Mouse (Mus musculus): ENCODE measurements around the gene Fibcd1. TPM values are rescaled to one million over a fixed set of nuclear protein-coding genes. Genes with fewer than 3 reads are reported as not detected.
A peak's percentile ranks its signal among the peaks of the same experiment; 100 is the strongest.

Gene Fibcd1
- 0.51 and 0.54 TPM in 2 replicates for polyA plus RNA-seq (2012; rRNA removed)

GRCm38 (mm10) chr2:31845896-31846691, at the start of gene Fibcd1:
Gene Fibcd1 (minus strand): TSS chr2:31846005.
- Histone ChIP-seq H3K4me1 (ENCODE audit: control insufficient read depth, insufficient read depth, low read length) (peaks cover 26% of the 10 kb centered on the region), H3K27ac (ENCODE audit: control insufficient read depth, insufficient read depth, low read depth, low read length) (no peak within 1 kb of the TSS)

GRCm38 (mm10) chr2:31894221-31894870, 48.5 kb upstream of the Fibcd1 start:
- Histone ChIP-seq H3K4me1 (ENCODE audit: control insufficient read depth, insufficient read depth, low read length) (no peaks in the 10 kb centered on the region), H3K36me3 (ENCODE audit: control insufficient read depth, insufficient read depth, low read length) (no peaks in the 10 kb centered on the region), H3K27me3 (ENCODE audit: control insufficient read depth, insufficient read depth, low read length) (no peaks in the 10 kb centered on the region), H3K4me3 (ENCODE audit: control insufficient read depth, low read depth, low read length) (no peak overlapping the region), H3K27ac (ENCODE audit: control insufficient read depth, insufficient read depth, low read depth, low read length) (peak overlapping the region; percentile 33; the same call in 1 of the 2 replicates)
- TF ChIP-seq CTCF (IDR thresholded peaks at IDR 0.05; ENCODE audit: control insufficient read depth, insufficient read depth, insufficient replicate concordance, low read depth, low read length) (no peak), POLR2A (IDR thresholded peaks at IDR 0.05; ENCODE audit: control insufficient read depth, low read depth, low read length) (no peak)

More at GRCm38 (mm10) chr2:31845896-31846691, at the start of gene Fibcd1:
- Histone ChIP-seq H3K27me3 (ENCODE audit: control insufficient read depth, insufficient read depth, low read length) (no peaks in the 10 kb centered on the region), H3K4me3 (ENCODE audit: control insufficient read depth, low read depth, low read length) (peak within 1 kb of the TSS; percentile 65), H3K36me3 (ENCODE audit: control insufficient read depth, insufficient read depth, low read length) (no peaks in the 10 kb centered on the region)
- no peak for TF ChIP-seq CTCF (IDR thresholded peaks at IDR 0.05; ENCODE audit: control insufficient read depth, insufficient read depth, insufficient replicate concordance, low read depth, low read length)
- no peak for TF ChIP-seq POLR2A (IDR thresholded peaks at IDR 0.05; ENCODE audit: control insufficient read depth, low read depth, low read length)

DNA sequence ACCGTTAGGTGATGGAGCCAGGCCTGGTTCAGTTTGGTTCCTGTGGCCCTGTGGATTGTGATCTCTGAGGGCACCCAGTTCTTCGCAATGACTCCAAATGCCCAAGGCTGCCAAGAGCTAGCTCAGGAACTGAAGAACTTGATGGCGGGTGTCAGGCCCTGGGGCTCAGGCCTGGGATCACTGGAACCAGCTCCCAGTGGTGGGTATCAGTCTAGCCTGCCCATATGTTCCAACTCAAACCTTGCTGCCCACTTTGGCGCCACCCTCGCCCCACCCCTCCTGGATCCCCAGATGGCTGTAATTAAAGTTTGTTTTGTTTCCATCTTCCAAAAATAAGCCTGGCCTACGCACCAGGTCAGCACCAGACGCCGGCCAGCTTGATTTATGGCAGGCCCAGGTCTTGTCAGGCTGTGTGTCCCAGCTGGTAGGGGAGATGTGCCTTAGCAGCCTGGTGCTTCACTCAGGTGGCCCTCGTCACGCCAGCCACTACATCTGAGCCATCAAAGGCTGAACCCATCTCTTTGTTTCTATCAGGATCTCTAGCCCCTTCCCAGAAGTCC, 47.4 kb upstream of the Fibcd1 start:
- Histone ChIP-seq H3K27me3 (ENCODE audit: control insufficient read depth, insufficient read depth, low read length) (no peaks in the 10 kb centered on the region), H3K36me3 (ENCODE audit: control insufficient read depth, insufficient read depth, low read length) (no peaks in the 10 kb centered on the region), H3K4me3 (ENCODE audit: control insufficient read depth, low read depth, low read length) (no peak overlapping the region), H3K27ac (ENCODE audit: control insufficient read depth, insufficient read depth, low read depth, low read length) (peak overlapping the region; percentile 32; the same call in 1 of the 2 replicates), H3K4me1 (ENCODE audit: control insufficient read depth, insufficient read depth, low read length) (no peaks in the 10 kb centered on the region)
- TF ChIP-seq POLR2A (IDR thresholded peaks at IDR 0.05; ENCODE audit: control insufficient read depth, low read depth, low read length) (no peak), CTCF (IDR thresholded peaks at IDR 0.05; ENCODE audit: control insufficient read depth, insufficient read depth, insufficient replicate concordance, low read depth, low read length) (no peak)

- Histone ChIP-seq H3K4me3 (ENCODE audit: control insufficient read depth, low read depth, low read length) (no peak overlapping the region), H3K36me3 (ENCODE audit: control insufficient read depth, insufficient read depth, low read length) (no peaks in the 10 kb centered on the region), H3K4me1 (ENCODE audit: control insufficient read depth, insufficient read depth, low read length) (peaks cover 7% of the 10 kb centered on the region), H3K27ac (ENCODE audit: control insufficient read depth, insufficient read depth, low read depth, low read length) (no peak overlapping the region), H3K27me3 (ENCODE audit: control insufficient read depth, insufficient read depth, low read length) (no peaks in the 10 kb centered on the region)
- TF ChIP-seq POLR2A (IDR thresholded peaks at IDR 0.05; ENCODE audit: control insufficient read depth, low read depth, low read length) (no peak), CTCF (IDR thresholded peaks at IDR 0.05; ENCODE audit: control insufficient read depth, insufficient read depth, insufficient replicate concordance, low read depth, low read length) (no peak)
These were observed 45.4 kb upstream of the Fibcd1 start for GRCm38 (mm10) chr2:31891219-31891618.

GRCm38 (mm10) chr2:31888871-31889270, 43.1 kb upstream of the Fibcd1 start:
- Histone ChIP-seq H3K36me3 (ENCODE audit: control insufficient read depth, insufficient read depth, low read length) (no peaks in the 10 kb centered on the region), H3K4me1 (ENCODE audit: control insufficient read depth, insufficient read depth, low read length) (peaks cover 7% of the 10 kb centered on the region), H3K27me3 (ENCODE audit: control insufficient read depth, insufficient read depth, low read length) (no peaks in the 10 kb centered on the region), H3K27ac (ENCODE audit: control insufficient read depth, insufficient read depth, low read depth, low read length) (peak overlapping the region; percentile 63), H3K4me3 (ENCODE audit: control insufficient read depth, low read depth, low read length) (peak overlapping the region; percentile 16; the same call in 1 of the 2 replicates)
- no peak; the same call in 1 of the 2 replicates for TF ChIP-seq POLR2A (IDR thresholded peaks at IDR 0.05; ENCODE audit: control insufficient read depth, low read depth, low read length)
- TF ChIP-seq CTCF (IDR thresholded peaks at IDR 0.05; ENCODE audit: control insufficient read depth, insufficient read depth, insufficient replicate concordance, low read depth, low read length): no peak

- Histone ChIP-seq H3K27me3 (ENCODE audit: control insufficient read depth, insufficient read depth, low read length) (no peaks in the 10 kb centered on the region), H3K27ac (ENCODE audit: control insufficient read depth, insufficient read depth, low read depth, low read length) (peak within 1 kb of the TSS; percentile 23), H3K36me3 (ENCODE audit: control insufficient read depth, insufficient read depth, low read length) (no peaks in the 10 kb centered on the region), H3K4me1 (ENCODE audit: control insufficient read depth, insufficient read depth, low read length) (peaks cover 7% of the 10 kb centered on the region), H3K4me3 (ENCODE audit: control insufficient read depth, low read depth, low read length) (peak within 1 kb of the TSS; percentile 52)
- TF ChIP-seq POLR2A (IDR thresholded peaks at IDR 0.05; ENCODE audit: control insufficient read depth, low read depth, low read length) (no peak), CTCF (IDR thresholded peaks at IDR 0.05; ENCODE audit: control insufficient read depth, insufficient read depth, insufficient replicate concordance, low read depth, low read length) (peak; percentile 48; the same call in 1 of the 2 replicates)
These were observed 41.2 kb upstream of the Fibcd1 start, which contains the start of gene Lamc3 for GRCm38 (mm10) chr2:31887030-31887429. Gene Lamc3 (plus strand): TSS chr2:31887291.

DNA sequence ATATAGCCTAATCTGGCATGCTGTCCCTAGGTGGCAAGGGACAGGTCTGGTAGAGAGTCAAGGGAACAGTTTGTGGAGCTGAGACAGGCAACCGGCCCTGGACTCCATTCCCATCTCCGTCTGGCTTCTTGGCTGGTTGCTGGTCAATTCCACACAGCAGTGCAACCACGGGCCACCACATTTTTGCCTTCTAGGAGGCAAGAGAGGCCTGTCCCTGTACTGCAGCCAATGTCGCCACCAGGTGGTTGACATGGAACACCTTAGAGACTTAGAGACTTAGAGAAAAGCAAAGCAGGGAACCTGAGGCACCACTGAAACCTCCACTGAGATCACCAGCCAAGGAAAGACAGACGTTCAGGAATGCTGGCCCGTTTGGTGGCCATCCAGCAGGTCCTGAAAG, 39.0 kb upstream of the Fibcd1 start:
- Histone ChIP-seq H3K27me3 (ENCODE audit: control insufficient read depth, insufficient read depth, low read length) (no peaks in the 10 kb centered on the region), H3K27ac (ENCODE audit: control insufficient read depth, insufficient read depth, low read depth, low read length) (no peak overlapping the region), H3K4me3 (ENCODE audit: control insufficient read depth, low read depth, low read length) (no peak overlapping the region), H3K36me3 (ENCODE audit: control insufficient read depth, insufficient read depth, low read length) (no peaks in the 10 kb centered on the region), H3K4me1 (ENCODE audit: control insufficient read depth, insufficient read depth, low read length) (peaks cover 7% of the 10 kb centered on the region)
- no peak for TF ChIP-seq POLR2A (IDR thresholded peaks at IDR 0.05; ENCODE audit: control insufficient read depth, low read depth, low read length)
- peak; percentile 18; the same call in 1 of the 2 replicates for TF ChIP-seq CTCF (IDR thresholded peaks at IDR 0.05; ENCODE audit: control insufficient read depth, insufficient read depth, insufficient replicate concordance, low read depth, low read length)

All from testis, adult 2 months (tissue).